Mouse (Mus musculus) ovary, postnatal 10 days (tissue): ENCODE data around the gene Exoc7.

Experiments used
- DNase-seq: peaks from one replicate; pipeline ENCODE4 v3.0.0; 2022; ENCODE audit warnings: low spot score

Exoc7 gene

GRCm38 (mm10) chr11:116307019-116307725 lies at the start of gene Exoc7:
TSS of gene Exoc7 (minus strand) at chr11:116307233.
- no peak for DNase-seq

GRCm38 (mm10) chr11:116354521-116354920 lies 47.5 kb upstream of the Exoc7 start:
- DNase-seq = no peak

GRCm38 (mm10) chr11:116353535-116353934 lies 46.5 kb upstream of the Exoc7 start:
- no peak for DNase-seq

- DNase-seq = no peak
Measured at GRCm38 (mm10) chr11:116351294-116351693, 44.3 kb upstream of the Exoc7 start.

DNA sequence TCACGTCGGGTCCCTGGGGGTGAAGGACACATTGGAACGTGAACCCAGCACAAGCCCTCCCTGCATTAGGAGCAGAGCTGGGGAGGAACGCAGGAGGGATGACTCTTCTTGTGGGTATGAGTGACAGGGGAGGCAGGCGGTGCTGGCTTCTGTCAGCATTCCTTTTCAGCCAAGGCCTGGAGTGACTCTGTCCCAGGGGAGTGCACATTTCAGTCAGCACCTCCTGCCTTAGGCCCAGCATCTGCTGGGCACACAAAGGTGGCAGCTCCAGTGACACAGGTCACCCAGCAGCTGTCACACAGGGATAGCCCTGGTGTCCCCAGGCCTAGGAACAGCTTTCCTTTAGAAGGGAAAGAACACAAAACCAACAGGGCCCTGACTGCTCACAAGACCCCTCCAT lies 40.9 kb upstream of the Exoc7 start:
- DNase-seq = no peak

GRCm38 (mm10) chr11:116347012-116347411 lies 40.0 kb upstream of the Exoc7 start:
- no peak for DNase-seq

DNA sequence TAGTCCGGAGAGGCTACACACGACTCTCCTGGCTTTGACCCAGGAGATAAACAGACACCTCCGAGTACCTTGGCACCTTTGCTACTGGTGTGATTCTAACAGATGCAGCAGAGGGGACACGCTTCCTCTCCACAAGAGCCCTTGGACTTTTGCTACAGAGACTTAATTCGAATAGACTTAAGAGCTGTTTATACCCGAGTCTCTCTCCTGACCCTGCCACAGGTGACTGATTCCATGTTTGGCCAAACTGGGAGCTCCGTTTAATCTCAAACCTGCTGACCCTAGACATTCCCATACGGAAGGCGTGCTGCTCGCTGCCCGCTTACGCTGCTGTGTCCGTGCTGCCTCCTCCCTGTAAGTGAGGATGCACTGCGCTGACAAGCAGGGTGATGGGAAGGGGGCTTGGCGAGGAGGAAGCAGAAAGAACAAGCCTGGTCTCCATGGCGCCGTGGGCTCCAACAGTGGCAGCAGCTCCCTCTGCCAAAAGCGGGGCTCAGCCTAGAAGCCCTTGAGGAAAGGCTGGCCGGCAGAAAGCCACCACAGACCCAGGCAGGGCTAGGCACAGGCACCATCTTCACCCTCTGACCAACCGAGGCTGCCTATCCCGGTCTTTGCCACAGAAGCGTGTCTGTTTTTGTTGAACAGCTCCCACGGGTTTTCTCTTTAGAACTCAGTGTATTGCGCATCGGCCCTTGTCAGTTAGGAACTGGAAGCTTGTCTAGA lies 35.2 kb upstream of the Exoc7 start:
- DNase-seq = no peak

DNA sequence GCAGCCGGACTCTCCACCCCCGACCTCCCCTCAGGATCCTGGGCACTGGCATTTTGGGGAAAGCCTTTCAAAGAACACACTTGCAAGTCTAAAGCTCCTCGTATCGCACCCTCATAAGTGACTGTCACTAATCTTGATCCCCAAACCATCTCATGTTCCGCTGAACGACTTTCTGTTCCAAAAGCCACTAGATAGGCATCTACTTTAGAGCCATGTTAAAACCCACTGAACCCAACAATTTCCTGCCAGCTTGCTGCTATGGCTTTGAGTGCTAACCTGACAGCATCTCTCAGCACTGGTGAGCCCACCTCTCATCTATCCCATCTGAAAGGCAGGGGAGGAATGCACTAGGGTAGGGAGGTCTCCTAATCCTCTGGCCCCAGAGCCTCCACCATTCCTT lies 30.5 kb upstream of the Exoc7 start:
- no peak for DNase-seq

DNA sequence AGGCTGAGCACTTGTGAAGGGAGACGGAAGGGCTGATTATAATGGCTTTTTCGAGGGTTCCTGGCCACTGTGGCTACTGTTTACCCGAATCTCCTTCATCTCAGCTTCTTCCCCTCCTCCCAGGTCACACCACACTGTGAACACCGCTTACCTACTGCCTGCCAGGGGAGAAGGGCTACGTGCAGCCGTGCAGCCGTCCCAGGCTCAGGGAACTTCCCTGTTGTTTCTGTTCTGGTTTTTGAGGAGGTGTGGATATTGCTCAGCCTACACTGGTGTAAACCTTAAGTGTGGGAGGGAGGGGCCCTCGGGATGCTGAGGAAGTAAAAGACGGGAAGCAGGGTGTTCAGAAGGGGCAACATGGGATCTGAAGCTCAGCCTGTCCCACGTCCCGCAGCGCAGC lies 30.0 kb upstream of the Exoc7 start:
- DNase-seq = no peak

GRCm38 (mm10) chr11:116336393-116336792 lies 29.4 kb upstream of the Exoc7 start:
- DNase-seq = no peak

- DNase-seq = peak; percentile 96
Measured at GRCm38 (mm10) chr11:116335244-116336036, 28.4 kb upstream of the Exoc7 start, which contains the start of gene Foxj1. TSS of gene Foxj1 (minus strand) at chr11:116335399.

DNA sequence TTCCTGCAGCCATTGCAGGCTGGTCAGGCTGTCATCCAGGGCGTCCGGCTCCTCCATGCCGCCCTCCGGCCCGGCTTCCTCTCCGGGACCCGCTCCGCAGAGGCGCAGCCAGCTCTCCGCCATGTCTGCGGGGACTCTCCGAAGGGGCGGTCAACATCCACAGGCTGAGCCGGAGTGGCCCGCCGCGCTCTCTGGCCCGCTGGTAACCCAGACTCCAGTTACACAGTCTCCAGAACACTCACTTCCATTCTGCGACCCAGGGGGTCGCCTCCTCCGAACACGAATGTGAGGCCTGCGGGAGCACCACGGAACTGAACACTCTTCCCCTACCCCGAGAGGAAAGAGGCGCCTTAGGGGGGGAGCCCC lies 27.4 kb upstream of the Exoc7 start:
- DNase-seq = no peak

DNA sequence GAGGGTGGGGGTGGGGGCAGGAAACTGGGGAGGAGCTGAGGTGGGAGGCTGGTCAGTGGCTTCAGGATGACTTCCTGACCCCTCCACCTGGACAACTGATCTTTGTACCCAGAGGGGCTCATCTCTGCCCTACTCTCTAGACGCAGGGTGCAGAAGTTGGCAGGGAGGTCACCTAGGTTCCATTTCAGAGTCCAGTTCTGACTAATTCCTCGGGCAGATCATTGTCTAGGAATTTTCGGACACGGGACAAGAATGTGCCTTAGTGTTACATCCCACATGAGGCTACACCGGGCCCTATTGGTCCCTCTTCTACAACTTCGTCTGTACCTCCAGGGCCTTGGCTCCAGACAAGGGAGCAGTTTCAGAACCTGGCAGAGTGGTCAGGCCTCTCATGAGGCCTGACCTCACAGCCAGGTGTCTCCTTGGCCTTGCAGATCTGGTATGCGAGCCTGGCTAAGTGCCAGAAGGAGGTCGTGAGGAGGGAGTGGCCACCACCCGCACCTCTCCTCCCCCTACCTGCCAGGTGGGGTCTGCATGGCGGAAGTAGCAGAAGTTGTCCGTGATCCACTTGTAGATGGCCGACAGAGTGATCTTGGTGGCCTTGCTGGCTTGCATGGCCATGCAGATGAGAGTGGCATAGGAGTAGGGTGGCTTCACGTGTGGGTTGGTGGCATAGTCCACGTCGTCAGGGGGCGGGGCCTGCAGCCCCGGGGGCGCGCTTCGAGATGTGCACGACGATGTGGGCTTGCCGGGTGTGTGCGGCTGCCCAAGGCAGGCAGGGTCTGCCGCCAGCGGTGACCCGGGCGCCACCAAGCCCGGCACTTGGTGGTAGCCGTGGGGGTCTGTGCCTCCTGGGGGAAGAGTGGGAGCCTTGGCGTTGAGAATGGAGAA lies 26.7 kb upstream of the Exoc7 start:
- no peak for DNase-seq

GRCm38 (mm10) chr11:116332983-116333270 lies 25.9 kb upstream of the Exoc7 start:
- DNase-seq = no peak

- no peak for DNase-seq
Measured at GRCm38 (mm10) chr11:116332232-116332982, 25.4 kb upstream of the Exoc7 start.

DNA sequence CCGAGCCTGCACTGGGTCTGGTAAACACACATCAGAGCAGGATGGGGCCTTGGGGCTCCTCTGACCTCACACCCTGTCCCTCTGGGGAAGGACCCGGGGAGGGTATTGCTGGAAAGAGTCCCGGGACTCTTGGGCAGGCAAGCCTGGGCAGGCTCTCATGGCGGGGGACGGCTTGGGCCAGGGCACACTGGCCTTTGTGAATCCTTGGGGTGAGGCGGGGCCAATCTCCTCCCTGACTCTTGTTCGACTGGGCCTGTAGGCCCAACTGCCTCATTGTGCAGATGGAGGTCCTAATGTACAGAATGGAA lies 23.1 kb upstream of the Exoc7 start:
- DNase-seq = no peak

DNA sequence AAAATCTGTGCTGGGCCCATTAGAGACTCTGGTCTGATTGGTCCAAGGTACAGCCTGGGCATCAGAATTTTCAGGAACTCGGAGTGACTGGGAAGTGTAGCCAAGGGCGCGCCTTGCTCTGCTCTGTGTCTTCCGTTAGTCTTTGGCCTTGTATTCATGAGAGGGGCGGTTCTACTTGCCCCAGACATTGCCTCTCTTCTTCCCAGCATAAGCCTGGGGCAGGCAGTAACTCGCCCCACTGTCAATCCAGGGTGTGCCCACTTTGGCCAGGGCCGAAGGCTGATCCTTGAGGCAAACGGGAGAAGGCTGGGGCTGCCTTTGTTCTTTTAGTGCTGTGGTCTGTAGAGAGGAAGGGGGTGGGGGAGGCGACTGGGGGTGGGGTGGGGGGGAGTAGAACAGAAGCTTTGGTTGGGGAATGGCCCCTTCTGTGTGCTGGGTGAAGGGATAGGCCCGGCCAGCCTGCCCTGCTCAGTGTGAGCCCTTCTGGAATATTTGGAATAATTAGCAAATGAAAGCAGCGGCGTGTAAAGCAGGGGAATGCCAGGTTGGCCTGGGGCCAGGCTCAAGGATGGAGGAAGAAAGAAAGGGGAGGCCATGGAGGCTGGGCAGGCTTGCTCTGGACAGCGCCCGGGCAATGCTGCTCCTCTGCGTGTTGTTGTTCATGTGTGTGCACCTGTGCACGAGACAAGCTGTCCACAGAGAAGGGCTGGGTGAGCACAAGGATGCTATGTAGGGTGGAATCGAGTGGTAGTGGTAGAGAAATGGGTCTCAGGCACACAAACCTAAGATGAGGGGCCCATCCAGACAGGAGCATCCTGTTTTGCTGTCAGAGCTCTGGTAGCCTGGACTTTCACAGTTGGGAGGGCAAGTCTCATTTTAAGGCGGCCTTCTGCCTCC lies 22.5 kb upstream of the Exoc7 start:
- DNase-seq = no peak

DNA sequence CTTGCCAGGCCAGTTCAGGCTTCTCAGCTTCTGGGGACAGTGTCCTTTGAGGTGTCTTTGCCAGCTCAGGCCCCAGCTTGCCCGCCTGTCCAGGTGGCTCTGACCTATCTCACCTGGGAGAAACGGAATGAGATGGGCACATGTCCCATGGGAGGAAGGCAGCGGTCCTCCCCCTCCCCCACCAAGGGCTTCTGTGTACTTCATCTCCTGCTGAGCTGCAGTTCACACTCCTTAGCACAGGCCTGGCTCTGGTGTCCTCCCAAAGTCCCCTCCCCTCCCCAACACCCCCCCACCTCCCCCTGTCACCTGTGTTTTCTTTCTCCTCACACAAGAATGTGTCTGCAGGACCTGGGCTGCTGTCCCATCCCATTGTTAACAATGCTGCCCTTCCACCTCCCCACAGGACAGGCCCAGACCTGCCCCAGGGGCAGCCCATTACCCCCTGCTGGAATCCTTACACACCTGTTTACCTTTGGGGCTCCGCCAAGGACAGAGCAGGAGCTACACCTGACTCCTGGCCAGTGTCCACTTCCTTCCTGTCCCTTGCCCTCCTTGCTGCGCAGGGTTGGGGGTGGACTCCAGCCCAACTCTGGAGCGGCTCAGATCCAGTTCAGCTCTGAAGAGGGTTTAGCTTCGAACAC lies 20.1 kb upstream of the Exoc7 start:
- no peak for DNase-seq

- peak; percentile 89 for DNase-seq
Measured at GRCm38 (mm10) chr11:116318719-116319659, 12.0 kb upstream of the Exoc7 start.
